Mouse (Mus musculus) fat pad, adult 2 months (tissue): ENCODE measurements around the gene Cd19.

Experiments used
- DNase-seq: peaks from one replicate; pipeline ENCODE4 v3.0.0-alpha.2; 2011; ENCODE audit warnings: low read depth, low spot score; ENCODE audit errors: extremely low read depth

Cd19 gene

DNA sequence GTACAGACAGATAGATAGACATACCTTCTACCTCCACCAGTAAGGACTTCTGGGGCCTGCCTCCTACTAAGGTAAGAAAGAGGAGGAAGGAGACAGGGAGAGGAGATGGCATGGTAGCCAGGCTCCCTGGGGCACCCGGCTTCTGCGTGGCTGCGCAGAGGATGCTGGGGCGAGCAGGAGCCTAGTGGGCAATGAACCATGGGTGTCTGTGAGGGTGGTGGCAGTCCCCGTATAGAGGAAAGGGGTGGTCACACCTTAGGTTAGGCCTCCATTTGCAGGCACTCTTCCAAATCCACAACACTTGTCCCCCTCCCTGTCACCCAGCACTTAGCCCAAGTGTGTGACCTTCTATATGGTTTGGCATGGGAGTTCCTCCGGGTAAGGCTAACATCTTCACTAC, at the start of gene Cd19:
Cd19 (minus strand) TSS at position 165 of the 400 bp plus-strand sequence.
- no peak for DNase-seq

DNA sequence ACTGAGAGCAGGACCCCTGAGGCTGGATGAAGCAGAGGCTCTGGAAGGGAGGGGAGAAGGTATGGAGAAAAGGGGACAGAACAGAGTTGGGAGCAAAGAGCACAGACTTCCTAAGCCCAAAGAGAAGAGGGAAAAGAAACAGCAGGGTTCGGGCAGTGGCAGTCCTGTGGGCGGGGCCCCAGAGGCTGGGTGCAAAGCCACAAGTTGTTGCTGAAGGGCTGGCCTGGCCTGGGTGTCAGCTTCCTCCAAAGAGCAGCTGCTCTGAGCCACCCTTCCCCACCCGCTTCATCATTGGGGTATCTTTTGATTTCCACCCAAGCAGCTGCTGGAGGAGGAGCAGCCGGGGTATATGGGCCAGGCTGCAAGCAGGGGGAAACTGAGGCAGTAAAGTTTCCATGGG, 49.4 kb upstream of the Cd19 start:
- DNase-seq = no peak

DNA sequence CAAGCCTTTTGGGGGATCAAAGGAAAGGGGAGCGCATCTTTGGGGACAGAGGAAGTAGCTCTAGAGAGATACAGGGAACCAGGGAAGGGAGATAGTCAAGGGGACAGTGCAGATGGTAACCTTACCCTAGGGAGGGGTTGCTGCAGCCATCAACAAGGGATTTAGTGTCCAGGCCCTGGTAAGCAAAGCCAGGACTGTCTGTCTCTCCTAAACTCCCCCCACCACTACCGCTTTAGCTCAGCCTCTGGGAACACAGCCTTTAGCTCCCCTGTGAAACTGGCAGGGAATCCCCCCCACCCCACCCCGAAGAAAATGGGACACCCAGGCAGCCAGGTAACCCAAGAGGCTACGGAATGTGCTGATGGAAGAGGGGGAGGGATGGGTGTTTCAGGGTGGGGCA, 48.9 kb upstream of the Cd19 start:
- DNase-seq = no peak

DNA sequence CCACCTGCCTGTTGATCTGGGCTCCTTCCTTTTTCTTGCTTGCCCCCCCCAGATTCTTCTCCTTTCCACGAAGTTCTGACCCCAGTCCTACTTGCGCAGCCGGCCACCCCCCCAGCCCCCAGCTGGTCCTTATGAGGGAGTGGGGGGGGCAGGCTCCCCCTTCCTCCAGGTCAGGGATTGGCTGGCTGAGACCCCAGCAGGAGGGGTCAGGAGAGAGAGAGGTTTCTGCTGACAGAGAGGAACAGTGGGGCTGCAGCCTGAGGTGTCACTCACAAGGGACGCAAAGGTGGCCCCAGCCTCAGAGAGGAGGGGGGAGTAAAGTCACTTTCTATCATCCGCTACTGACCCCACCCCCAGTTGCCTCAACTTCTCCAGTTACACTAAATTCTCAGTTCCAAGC, 48.3 kb upstream of the Cd19 start, which contains the start of gene Atp2a1:
Atp2a1 (minus strand) TSS at position 105 of the 400 bp plus-strand sequence.
- no peak for DNase-seq

DNA sequence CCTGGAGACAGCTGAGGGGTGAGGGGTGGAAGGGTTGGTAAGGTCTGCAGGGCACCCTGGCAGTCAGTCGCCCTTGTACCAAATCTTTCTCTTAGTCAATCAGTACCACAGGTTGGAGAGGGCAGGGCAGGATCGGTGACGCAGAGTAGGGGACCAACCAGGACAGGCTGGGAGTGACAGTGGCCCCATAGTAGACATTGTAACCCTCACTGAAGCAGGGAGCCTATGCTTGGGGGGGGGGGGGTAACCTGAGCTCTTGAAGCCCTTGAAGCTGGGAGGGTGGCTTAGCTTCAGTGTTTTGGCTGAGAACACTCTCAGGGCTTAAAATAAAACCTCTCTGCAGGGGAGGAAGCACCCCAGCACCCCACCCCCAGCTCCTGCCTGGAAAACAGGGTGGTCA, 46.9 kb upstream of the Cd19 start:
- DNase-seq = no peak

DNA sequence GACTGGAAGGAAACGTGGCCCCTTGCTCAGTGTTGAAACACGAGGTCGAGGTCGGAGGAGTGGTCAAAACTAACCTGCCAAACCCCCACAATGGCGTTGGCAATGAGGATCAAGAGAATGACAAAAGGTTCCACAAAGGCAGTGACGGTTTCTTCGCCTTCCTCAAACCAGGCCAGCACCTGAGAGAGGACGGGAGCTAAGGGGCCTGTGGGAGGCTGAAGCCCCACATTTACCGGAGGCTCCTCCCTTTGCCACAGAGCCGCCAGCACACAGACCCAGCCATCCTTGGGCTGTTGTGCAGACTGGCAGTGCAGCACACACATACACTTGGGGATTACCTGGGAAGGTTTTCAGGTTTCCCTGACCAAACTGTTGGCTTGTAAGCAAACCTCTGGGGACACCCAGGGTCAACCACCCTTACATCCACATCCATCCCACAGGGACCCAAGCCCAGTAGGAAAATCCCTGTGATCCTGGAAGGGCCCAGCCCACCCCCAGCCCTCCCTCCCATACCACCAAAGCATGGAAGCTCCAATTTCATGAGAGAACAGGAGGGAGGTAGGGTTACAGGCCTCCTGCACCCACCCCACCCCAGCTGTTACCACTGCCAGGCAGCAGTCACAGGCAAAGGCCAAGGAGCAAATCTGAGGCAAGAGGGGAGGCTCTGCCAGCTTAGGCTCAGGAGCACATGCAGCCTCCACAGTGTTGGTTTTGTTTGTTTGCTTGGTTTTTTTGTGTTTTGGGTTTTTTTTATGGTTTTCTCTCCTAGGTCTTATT, 46.1 kb upstream of the Cd19 start:
- no peak for DNase-seq

DNA sequence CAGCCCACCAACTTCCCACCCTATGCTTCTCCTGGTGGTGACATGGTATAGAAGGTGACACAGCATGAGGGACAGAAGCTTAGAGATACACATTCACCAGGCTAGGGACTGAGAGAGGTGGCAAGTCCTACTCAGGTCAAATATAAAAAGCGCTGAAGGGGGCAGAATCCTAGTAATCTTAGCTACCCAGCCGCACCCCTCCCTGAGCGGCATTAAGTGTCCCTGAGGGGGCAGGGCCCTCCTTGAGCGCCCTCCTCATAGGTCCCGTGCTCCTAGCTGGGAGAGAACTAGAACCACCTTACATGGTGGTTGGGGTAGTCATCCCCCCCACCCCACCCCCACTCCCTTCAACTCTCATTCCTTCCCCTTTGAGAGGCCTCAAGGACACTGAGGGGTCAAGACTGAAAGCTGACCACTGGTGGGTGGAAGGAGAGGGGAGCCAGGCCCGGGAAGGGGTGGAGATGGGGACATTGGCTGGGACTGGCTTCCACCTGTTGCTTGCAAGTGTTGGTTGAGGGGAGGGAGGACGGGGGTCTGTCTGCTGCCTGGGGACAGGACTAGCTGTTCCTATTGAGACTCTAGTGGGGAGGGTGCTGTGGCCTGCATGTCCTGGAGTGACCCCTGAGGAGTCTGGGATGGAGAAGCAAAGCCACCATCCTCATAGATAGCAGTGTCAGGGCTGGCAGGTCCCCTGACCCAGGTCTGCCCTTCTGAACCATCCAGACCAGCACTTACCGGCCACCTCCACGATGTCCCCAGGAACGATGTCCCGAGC, 44.3 kb upstream of the Cd19 start:
- DNase-seq = no peak

DNA sequence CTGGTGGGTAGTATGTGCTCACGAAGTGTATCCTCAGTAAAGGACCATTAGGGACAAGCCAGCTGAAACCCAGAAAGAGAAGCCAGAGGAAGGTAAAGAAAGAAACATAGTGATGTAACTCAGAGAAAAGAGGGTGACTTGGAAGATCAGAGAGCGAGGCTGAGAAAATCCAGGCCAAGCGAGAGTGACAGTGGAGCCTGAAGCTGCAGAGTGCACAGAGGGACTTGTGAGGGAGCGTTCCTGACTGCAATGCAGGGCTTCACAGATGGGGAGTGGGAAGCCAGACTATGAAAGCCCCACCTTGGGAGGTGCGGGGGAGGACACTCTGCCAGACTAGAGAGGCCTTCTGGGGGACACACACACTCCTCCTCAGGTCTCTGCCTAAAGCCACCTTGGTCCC, 43.5 kb upstream of the Cd19 start:
- no peak for DNase-seq

DNA sequence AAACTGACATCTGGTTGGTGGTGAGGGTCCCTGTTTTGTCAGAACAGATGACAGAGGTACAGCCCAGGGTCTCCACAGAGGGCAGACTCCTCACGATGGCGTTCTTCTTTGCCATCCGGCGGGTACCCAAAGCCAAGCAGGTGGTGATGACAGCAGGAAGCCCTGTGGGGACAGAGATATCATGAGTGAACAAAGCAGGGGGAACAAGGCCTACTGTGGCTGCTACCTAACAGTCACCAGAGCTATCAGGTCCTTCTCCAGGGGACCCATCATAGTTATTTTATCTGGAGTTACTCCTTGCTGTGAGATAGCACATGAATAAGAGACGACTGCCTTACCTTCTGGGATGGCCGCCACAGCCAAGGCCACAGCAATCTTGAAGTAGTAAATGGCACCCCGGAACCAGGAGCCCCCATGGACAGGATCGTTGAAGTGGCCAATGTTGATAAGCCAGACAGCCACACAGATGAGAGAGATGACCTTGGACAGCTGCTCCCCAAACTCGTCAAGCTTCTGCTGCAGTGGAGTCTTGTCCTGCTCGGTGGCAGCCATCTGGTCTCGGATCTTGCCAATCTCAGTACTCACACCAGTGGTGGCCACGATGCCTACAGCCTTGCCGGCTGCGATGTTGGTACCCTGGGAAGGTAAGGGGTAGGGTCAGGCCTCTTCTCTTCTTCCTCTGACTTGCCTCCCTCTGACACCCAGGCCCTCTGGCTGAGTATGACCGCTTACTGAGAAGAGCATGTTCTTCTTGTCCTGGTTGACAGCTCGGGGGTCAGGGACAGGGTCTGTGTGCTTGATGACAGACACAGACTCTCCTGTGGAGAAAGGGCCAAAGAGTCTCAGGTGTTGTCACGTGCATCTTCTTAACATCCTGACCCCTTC, 41.9 kb upstream of the Cd19 start:
- no peak for DNase-seq

DNA sequence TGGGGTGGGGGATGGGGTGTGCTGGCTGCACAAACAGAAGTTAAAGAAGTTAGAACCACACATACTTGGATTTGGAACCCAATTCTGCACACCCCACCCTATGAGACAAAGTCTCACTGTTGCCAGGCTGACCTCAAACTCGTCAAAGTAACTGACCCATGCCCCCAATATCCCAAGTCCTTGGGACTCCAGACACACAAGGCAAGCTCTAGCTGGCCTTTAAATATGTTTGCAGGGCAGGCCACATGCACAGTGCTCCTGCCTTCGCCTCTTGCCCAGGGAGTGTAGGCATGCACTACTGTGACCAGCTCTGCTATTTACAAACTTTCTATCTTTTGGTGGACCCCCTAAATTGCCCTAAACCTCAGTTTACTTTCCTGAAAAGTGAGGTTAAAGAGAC, 40.6 kb upstream of the Cd19 start:
- DNase-seq = no peak

DNA sequence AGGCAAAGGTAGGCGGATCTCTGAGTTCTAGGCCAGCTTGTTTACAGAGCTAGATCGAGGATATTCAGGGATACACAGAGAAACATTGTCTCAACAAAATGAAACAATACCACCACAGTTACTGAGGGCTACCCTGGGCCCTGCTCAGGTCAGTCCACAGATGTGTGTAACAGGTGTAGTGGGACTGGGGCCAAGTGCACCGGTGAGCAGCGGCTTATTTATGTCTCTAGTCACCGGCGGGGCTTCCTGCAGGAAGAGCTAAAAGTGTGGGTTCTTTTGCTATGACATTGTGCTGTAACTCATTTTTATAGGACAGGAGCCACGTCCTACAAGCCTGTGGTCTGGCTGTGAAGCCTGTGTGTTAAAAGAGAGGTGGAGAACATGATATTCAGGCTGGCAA, 39.2 kb upstream of the Cd19 start:
- DNase-seq = no peak

DNA sequence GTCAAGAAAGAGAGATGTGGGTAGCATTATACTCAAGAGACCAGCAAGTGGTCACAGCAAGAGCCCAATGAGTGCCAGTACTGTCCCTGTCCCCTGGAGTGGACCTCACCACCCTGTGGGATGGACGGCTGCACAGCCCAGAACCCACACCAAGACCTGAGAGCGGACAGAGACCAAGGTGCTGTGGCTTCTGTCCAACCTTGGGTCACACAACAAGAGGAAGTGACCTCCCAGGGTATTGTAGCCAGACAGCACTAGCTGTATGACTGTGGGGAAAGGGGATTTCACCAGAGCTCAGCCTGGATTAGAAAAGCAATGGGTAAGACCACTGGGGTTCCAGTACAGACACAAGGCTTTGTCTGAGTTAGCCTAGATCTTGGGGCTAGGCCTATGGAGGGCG, 37.6 kb upstream of the Cd19 start:
- no peak for DNase-seq

DNA sequence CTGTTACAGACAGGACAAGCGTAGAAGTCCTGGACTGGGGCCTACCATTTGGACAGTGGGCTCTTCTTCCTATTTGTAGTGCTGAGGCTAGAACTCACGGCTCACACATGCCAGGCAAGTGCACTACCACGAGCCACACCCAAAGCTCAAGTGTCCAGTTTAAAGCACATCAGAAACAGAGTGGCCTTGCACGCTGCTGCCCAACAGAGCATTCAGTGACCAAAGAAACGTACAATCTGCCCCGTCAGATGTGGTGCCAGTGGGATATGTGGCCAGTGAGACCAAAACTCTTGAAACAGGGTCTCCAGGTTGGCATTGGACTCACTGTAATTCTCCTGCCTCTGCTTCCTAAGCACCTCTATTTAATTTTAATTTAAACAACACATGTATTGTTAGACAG, 36.0 kb upstream of the Cd19 start:
- no peak for DNase-seq

DNA sequence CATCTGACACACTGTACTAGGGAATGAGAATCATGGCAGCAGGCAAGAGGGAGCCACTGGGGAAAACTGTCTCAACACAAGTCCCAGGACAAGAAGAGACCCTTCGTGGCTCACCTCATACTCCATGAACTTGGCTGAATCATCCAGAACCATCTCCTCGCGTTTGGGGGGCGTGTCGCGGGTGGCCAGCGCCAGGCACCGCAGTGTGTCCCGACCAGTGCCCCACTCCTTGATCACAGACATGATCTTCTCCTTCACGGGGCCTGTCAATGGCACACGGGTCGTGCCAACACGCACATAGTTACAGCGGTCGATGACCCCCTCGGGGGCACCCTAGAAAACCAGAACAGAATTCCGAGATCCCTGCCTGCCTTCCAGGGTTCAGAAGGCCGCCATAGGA, 35.3 kb upstream of the Cd19 start:
- DNase-seq = no peak

DNA sequence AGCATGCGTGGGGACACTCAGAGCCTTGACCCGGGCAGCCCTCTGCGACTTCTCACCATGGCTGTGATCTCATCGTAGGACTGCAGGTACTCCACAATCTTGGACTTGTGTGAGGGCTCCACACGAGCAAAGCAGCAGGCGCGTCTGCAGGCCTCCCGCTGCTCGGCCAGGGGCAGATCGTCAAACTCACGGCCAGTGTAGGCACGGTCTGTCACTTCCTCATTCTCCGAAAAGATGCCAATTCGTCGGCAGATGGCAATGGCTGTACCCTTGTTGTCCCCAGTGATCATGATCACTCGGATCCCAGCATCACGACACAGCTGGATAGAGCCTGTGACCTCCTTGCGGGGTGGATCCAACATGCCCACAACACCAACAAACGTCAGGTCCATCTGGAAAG, 33.8 kb upstream of the Cd19 start:
- no peak for DNase-seq

DNA sequence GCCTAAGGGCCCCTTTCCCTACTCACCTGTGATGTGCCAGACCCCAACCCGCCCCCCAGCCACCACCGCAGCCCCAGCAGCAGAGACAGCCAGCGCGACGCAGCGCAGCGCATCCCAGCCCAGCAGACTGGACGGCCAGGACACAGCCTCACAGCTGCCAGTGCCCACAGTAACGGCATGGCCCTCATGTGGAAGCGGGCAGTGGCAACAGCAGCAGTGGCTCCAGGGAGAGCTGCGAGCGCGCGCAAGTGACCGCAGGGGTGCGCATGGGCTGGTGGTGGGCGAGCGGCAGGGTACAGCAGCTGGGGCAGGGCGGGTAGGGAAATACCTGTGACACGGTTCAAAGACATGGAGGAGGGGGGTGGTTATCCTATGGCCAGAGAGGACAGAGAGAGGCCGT, 31.5 kb upstream of the Cd19 start:
- DNase-seq = no peak

DNA sequence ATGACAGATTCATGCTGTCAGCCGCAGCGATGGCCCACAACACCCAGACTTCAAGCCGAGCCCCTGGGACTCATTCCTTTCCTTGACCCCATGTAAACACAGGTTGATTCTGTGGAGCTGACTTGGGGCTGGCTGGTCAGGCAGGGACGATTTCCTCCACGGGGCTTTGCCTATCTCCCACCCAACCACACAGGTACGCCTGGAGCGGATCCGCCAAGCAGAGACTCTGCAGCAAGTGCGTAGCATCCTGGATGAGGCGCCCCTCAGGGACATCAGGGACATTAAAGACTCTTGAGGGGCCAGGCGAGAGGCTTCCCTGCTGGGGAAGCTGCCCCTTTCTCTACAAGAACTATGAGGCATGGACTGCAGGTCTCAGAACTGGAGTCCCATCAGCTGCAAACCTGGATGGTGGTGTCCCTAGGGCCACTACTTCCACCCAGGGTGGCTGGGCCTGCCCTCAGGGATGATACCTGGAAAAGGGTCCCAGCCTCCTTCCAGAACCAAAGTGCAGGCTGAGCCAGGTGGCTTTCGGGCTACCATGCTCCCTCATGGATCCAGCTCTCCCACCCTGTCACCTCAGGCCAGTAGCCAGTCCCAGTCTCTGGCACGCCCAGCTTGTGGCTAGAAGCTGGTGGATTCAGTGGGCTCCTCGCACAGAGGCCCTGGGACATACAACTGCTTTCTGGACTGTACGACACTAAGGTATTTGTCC, 30.6 kb upstream of the Cd19 start:
- DNase-seq = no peak

DNA sequence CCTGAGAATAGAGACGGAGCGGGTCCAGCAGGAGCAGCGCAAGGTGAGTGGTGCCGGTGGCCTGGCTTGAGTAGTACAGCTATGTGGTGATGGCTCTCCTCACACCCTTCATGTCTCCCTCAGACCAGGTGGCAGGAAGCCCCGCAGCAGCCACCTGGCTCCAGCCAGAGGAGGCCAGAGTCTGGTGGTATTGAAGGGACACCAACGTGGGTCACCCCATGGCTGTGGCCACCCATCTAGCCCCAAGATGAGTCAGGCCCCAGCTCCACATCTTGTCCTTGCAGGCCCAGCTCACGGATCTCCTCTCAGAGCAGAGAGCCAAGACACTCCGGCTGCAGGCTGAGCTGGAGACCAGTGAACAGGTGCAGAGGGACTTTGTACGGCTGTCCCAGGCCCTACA, 29.8 kb upstream of the Cd19 start:
- no peak for DNase-seq

DNA sequence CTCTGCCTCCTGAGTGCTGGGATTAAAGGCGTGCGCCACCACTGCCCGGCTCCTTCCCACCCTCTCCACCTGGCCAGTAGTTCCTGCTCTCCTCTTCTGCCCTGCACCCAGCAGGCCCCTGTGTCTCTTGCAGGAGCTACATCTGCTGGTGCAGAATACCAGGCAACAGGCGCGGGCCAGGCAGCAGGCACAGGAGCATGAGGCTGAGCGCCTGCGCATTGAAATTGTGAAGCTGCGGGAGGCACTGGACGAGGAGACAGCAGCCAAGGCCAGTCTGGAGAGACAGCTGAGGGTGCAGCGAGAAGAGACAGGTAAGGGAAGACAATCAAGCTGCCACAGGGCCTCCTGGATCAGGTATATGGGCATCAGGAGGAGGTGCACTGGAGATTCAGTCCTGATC, 29.3 kb upstream of the Cd19 start:
- no peak for DNase-seq

DNA sequence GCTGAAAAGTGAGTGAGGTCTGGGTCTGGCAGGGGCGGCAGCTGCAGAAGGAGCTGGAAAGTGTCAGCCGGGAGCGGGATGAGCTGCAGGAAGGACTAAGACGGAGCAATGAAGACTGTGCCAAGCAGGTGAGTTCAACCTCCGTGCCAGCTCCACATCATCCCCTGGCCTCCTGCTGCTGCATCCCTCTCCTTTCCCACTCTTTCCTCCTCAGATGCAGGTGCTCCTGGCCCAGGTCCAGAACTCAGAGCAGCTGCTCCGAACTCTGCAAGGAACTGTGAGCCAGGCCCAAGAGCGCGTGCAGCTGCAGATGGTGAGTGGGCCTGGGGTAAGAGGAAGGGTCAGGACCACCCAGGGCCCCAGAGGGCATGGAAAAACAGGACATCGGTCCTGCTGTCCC, 25.4 kb upstream of the Cd19 start:
- no peak for DNase-seq

DNA sequence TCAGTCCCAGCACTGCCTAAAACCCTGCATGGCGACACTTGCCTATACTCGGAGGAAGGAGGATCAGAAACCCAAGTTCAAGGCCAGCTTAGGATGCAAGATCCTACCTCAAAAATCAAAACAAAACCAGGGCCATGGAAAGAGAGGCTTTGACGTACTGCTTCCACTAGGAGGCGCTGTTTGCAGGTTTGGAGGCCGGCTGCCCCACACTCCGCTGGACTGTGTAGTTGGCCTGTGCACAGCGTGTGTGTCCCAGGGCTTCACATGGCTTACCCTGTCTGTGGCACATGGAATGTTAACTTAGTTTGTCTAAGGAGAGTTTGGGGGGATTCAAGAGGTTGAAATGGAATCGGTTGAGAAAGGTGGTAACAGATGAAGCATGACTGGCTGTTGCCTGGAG, 22.2 kb upstream of the Cd19 start:
- DNase-seq = no peak
